Mouse (Mus musculus): ENCODE results near the gene Ell.
"Not testable (repeated sequence)": the region's sequence is repeated elsewhere in the genome, so short reads cannot be mapped to it uniquely, and the experiment has no call there.

Ell gene

GRCm38 (mm10) chr8:70506328-70507026 is 32.8 kb upstream of the Ell start, which contains the start of gene Rex1bd:
TSS of gene Rex1bd (minus strand) at chr8:70506752.
- DNase-seq (ENCODE audit: low read depth, low spot score) = peak; percentile 99

GRCm38 (mm10) chr8:70507027-70507393 is 32.2 kb upstream of the Ell start:
- no peak for DNase-seq (ENCODE audit: low read depth, low spot score)

GRCm38 (mm10) chr8:70509281-70509952 is 29.8 kb upstream of the Ell start:
- no peak for DNase-seq (ENCODE audit: low read depth, low spot score)

GRCm38 (mm10) chr8:70510228-70510915 is 28.9 kb upstream of the Ell start, which contains the start of gene Uba52:
TSS of gene Uba52 (minus strand) at chr8:70510801.
- peak; percentile 98 for DNase-seq (ENCODE audit: low read depth, low spot score)

GRCm38 (mm10) chr8:70511174-70511573 is 28.1 kb upstream of the Ell start:
- not testable (repeated sequence) for DNase-seq (ENCODE audit: low read depth, low spot score)

GRCm38 (mm10) chr8:70511770-70512169 is 27.5 kb upstream of the Ell start:
- no peak for DNase-seq (ENCODE audit: low read depth, low spot score)

GRCm38 (mm10) chr8:70512253-70512903 is 26.9 kb upstream of the Ell start:
- no peak for DNase-seq (ENCODE audit: low read depth, low spot score)

- DNase-seq (ENCODE audit: low read depth, low spot score) = no peak
Measured at GRCm38 (mm10) chr8:70513441-70513840, 25.8 kb upstream of the Ell start.

GRCm38 (mm10) chr8:70517940-70518643 is 21.2 kb upstream of the Ell start:
- DNase-seq (ENCODE audit: low read depth, low spot score) = peak; percentile 75

- DNase-seq (ENCODE audit: low read depth, low spot score) = no peak
Measured at GRCm38 (mm10) chr8:70519043-70519442, 20.2 kb upstream of the Ell start.

- DNase-seq (ENCODE audit: low read depth, low spot score) = no peak
Measured at GRCm38 (mm10) chr8:70519606-70520005, 19.7 kb upstream of the Ell start.

- peak; percentile 99 for DNase-seq (ENCODE audit: low read depth, low spot score)
Measured at GRCm38 (mm10) chr8:70522592-70523403, 16.5 kb upstream of the Ell start.

GRCm38 (mm10) chr8:70527111-70527511 is 12.1 kb upstream of the Ell start:
- no peak for DNase-seq (ENCODE audit: low read depth, low spot score)

- DNase-seq (ENCODE audit: low read depth, low spot score) = peak; percentile 96
Measured at GRCm38 (mm10) chr8:70527512-70528181, 11.6 kb upstream of the Ell start, which contains the start of the genes Fkbp8 and Kxd1. TSS of gene Fkbp8 (plus strand) at chr8:70527724. TSS of gene Kxd1 (minus strand) at chr8:70527956.

- DNase-seq (ENCODE audit: low read depth, low spot score) = peak; percentile 18
Measured at GRCm38 (mm10) chr8:70528182-70528797, 11.0 kb upstream of the Ell start.

GRCm38 (mm10) chr8:70529299-70529698 is 10.0 kb upstream of the Ell start:
- DNase-seq (ENCODE audit: low read depth, low spot score) = no peak

GRCm38 (mm10) chr8:70529741-70530161 is 9.5 kb upstream of the Ell start:
- DNase-seq (ENCODE audit: low read depth, low spot score) = no peak

GRCm38 (mm10) chr8:70530314-70530713 is 8.9 kb upstream of the Ell start:
- no peak for DNase-seq (ENCODE audit: low read depth, low spot score)

- no peak for DNase-seq (ENCODE audit: low read depth, low spot score)
Measured at GRCm38 (mm10) chr8:70534281-70534680, 5.0 kb upstream of the Ell start.
